Mouse (Mus musculus): ENCODE data around the gene Icam5.

DNA sequence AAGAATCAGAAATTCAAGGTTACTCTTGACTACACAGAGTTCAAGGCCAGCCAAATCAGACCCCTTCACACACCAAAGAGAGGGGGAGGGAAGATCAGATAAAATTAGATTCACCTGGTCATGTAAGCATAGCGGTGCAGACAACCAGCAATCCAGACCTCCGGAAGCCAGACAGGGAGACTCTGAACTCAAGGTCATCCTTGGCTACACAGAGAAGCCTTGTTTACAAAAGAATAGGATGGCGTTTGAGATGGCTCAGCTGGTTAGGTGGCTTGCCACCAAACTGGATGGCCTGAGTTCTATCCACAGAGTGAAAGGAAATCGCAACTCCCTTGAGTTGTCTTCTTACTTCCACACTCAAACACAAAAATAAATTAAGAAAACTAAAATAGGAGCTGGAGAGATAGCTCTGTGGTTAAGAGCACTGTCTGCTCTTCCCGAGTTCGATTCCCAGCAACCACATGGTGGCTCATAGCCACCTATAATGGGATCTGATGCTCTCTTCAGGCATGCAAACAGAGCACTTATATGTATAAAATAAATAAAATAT, 30.1 kb upstream of the Icam5 start:
- TF ChIP-seq CTCF (conservative IDR thresholded peaks at IDR 0.05; ENCODE audit: insufficient read depth, insufficient read length, low read depth, low read length) = no peak
- no peak for TF ChIP-seq POLR2A (IDR thresholded peaks at IDR 0.05; ENCODE audit: low read depth, low read length)
